Mouse (Mus musculus) urinary bladder, postnatal 14 days (tissue): ENCODE data around the gene Gm37240.
A peak's percentile ranks its signal among the peaks of the same experiment; 100 is the strongest.

ENCODE experiments used
- DNase-seq: peaks from one replicate; pipeline ENCODE4 v3.0.0; 2021; ENCODE audit warnings: low spot score

Gm37240 gene

DNA sequence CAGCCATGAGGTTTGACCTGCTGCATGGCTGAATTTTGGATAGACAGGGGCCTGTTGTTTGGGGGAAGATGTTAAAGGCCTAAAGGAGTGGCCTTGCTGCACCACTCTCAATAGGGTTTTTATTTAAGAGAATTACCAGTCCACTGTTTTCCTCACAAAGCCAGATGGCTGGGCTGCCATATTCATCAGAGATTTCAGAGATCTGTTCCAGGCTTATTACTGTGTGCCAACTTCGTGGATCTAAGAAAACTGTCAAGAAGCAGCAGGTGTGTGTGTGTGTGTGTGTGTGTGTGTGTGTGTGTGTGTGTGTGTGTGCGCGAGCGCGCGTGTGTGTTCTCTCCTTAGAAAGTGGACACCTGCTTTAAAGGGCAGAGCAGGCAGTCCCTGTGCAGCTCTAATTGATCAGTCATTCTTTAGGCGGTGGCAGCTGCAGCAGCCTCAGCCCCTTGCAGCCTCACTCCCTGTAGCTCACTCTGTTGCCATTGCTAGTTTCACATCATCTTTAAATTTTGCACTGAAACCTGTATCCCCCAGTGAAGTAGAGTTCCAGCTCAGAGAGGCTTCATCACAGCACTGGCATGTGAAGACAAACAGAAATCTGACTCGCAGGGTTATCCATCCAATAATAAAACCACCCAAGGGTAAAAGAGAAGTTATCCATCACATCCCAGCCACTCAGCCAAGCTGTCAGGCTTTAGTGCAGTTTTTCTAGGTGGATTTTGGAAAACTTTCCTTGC is 252.8 kb downstream of the Gm37240 start:
- DNase-seq: no peak

DNA sequence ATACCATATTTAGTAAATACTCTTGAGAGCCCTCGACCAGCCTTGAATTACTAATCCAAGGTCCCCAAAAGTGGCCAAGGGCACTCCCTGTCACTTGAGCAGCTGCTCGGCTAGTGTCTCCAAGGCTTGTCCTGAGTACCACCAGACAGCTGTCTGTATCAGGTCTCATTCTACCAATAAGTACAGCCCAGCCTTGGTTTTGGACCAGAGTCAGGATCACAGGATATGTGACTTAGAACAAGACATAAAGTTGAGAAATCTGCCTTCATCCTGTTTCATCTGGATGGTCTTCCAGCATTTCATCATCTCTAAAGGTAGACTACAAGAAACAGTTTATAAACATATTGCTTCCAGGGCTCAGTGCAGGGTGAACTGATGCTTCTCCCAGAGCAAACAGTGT is 253.6 kb downstream of the Gm37240 start:
- DNase-seq: no peak

DNA sequence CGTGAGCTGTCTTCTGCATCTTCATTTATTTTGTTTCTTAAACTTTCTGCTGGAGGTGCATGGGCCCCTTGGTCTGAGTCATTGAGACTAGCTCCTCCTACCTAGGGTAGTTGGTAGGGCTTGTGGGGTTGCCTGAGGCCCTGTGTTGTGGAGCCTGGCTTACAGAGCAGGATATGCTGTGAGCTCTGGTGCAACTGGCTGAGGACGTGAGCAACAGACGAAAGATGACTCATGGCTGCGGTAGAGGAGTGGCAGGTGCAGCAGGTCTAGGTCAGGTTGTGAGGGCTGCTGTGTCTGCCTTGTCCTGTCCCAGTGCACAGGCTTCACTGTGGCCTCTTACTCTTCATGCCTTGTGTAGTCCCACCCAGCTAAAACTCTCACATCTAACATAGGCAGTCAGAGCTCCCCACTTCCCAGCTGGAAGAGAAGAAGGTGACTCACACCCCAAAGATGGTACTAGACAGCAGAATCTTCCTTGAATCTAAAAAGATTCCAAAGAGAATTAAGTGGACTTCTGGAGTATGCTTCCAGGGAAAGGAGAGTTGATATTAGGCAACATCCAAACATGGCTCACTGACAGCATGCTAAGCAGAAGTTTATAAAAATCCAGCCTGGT is 257.3 kb downstream of the Gm37240 start:
- DNase-seq: peak; percentile 57

DNA sequence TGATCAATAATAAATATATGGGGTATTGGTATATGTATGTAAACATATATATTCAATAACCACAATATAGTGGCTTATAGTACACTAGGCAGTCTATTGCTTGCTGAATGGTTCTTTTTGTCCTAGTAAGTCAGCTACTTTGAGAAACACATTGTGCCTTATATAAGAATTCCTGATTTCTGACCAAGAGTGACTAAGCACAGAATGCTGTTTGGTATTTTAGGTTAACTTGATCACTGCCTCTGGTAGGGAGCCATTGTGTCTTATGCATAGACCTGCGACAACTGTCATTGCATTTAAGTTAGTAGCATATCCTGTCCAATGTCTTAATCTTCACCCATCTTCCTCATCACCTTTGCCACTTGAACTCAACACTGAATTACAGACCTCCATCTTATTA is 267.6 kb downstream of the Gm37240 start:
- DNase-seq: no peak

DNA sequence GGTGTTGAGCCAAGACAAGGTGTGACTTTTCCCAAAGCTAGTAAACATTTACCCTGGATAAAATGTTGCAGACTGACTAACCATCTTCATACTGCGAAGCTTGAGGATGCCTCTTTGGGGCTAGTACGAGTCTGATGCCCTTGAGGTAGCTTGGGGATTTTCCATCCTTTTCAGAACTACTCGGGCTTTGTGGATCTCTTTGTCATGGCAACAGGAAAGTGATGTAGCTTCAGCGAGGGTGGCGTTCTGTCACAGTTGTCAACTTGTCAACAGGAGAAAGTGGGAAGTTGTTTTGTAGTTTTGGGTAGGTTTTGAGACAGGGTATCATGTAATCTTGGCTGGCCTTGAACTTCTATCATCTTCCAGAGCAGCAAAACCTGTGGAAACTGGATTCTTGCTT is 268.0 kb downstream of the Gm37240 start:
- no peak for DNase-seq

DNA sequence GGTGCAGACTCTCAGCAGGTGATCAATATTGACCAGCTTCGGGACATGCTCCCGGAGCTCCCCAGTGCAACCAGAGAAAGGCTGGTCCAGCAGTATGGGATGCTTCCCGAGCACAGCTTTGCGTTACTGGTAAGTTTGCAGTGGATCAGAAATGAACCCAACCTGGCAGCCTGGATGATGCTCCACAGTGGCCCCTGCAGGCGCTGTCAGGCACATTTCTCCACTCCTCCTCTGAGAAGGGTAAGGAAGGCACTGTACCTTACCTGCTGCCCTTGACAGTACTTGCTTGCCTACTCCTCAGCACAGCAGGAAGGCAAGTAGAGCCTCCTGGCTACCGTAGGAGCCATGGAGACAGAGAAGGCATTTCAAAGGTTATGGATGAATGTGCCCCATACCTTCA is 268.4 kb downstream of the Gm37240 start:
- no peak for DNase-seq

DNA sequence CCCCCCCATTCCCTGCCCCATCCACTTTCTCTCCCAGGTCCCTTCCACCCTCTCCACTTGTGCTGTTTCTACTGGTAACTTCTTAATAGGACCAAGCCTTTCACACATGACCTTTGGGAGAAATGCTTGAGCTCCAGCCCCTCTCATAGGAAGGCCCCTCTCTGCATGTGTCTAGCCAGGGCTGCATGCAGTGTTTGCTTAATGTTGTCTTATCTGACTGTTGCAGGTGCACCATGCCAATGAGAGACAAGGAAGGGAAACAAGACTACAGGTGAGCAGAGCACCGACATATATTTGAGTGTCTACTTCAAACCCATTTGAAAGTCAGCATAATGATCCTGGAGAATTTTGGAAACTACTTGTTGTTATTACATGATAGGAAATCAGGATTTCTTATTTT is 270.9 kb downstream of the Gm37240 start:
- no peak for DNase-seq

DNA sequence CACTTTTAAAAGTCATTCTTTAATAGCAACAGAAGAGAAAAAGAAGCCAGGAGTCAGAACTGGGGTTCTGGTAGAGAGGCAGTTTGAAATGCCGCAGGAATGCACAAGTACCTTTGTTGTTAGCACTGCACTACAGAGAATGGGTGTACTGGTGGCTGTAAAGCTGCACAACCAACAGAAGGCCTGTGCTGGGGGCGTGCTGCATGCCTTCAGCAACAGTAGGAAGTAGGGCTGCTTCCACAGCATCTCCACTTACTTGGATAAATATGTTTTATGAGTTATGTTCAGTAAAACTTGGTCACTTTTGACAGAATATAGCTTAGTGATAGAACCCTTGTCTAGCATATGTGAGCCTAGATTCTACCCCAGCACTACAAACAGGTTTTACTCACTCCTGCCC is 279.6 kb downstream of the Gm37240 start:
- no peak for DNase-seq

DNA sequence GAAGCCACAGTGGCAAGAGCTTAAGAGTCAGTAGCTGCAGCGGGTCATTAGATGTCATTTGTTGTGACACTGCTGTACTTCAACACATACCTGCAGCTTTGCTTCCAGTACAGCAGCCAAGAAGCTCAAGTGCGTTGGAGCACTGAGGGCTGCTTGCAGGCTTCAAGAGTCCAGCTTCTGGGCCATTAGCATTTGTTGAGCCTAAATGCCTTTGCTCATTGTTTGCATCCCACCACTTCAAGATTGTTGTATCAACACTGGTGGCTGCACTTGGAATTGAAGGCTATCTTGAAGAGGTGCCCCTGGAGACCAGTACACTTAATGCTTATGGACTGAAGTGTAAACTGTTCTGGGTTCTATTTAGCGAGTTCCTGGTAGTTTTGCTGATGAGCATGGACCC is 280.4 kb downstream of the Gm37240 start:
- DNase-seq: no peak

DNA sequence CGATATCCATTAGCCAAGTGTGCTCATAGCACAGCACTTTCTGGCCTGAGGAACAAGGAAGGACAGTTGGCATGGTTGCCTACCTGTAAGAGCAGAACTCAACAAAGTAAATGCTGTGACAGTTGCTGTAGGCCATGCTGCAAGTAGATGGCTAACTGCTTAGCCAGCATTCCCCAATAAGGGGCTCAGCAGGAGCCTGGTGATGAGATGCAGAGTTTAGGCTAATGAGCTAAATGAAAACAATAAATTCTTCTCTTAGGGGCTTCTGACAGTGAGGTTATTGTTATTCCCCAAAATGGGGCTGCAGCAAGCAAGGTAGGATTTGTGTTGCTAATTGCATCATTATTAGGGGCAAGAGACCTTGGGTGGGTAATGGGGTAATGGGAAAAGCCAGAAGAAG is 283.5 kb downstream of the Gm37240 start:
- DNase-seq: no peak

DNA sequence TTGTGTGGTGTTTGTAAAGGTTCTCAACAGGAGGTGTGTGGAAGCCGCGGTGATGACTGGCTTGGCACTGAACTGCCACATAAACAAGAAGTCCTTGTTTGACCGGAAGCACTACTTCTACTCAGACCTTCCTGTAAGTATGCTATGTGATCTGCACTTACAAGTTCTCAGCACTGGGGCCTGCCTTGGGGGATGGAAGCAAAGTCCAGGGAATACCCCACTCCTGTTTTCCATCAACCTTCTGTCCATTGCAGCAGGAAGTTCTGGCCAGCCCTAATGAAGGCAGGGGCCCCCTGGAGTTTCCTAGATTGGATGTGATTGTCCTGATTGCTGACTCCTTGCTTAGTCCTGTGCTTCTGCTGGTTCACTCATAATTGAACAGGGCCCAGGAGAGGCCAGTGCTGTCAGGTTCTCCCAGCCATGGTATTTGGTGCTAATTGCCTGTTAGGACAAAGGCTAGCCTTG is 285.4 kb downstream of the Gm37240 start:
- peak; percentile 16 for DNase-seq

DNA sequence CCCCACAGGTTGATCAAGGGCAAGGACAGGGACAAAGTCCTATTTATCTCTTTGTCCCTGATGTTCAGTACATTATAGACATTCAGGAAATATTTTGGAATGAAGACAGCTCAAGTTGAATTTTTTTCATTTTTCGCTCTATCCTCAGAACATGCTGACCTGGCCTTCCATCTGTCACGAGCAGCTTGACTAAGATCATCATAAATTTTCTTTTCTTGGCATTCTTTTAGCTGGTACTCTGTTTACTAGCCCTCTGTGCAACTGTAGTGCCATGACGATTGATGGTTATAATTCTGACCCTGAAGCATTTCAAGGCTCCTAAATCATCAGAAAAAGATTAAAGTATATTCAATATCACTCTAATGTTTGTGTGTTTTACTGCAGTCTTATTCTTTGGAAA is 287.8 kb downstream of the Gm37240 start:
- DNase-seq: no peak

DNA sequence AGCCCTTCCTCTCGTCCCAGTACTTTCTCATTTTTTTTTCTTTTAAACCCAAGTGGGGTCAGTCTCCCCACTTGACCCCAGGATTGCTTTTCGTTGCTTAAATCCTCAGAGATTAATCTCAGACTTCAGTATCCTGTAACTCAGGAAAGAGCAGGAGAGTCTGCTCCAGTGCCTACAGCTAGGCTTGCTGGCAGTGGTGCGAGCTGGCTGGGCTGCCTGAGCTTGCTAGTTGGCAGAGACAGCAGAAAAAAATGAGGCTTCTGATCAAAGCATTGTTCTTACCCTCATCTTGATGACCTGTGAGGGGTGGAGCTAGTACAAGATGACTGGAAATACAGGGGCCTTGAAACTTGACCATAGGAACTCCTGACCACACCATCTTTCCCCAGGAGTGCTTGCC is 292.9 kb downstream of the Gm37240 start:
- no peak for DNase-seq

DNA sequence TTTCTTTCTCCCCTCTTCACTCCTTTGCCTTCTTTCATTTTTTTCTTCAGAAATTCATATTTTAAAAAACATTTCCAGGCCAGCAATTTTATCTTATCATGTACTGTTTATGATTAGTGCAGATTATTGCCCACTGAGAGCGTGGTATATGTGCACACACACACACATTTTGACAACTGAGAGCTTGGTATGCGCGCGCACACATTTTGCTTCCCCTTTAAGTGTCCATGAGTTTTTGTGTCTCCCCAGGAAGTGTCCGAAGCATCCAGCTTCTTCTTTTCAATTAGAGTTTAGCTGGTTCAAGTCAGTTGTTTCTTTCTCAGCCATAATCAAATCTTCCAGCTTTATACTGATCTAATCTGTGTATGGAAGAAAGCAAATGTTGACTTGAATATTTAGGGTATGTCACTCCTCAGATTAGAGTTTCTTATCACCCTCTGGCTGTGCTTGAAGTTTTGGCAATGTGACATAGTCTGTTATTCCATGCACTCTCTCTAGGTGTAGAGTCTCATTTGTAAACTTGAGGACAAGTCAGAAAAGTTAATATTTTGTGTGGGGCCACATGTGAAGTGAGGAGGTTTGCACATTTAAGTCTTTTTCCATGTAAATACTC is 294.6 kb downstream of the Gm37240 start:
- no peak for DNase-seq

DNA sequence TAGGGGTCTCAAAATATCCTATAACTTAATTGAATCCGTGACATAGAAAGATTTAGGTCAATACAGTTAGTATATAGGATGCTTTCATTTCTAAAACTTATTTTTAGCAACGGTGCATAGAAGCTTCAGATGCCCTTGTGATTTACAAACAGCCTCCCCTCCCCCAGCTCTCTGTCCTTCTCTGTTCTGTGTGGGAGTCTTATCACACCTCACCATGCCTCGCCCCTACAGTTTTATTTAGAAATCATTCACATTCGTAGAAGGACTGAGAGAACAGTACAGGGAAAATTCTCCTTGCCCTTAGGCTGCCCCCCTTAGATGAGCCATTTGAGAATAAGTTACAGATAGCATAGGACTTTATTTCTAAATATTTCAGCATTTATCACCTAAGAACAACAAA is 295.3 kb downstream of the Gm37240 start:
- no peak for DNase-seq

DNA sequence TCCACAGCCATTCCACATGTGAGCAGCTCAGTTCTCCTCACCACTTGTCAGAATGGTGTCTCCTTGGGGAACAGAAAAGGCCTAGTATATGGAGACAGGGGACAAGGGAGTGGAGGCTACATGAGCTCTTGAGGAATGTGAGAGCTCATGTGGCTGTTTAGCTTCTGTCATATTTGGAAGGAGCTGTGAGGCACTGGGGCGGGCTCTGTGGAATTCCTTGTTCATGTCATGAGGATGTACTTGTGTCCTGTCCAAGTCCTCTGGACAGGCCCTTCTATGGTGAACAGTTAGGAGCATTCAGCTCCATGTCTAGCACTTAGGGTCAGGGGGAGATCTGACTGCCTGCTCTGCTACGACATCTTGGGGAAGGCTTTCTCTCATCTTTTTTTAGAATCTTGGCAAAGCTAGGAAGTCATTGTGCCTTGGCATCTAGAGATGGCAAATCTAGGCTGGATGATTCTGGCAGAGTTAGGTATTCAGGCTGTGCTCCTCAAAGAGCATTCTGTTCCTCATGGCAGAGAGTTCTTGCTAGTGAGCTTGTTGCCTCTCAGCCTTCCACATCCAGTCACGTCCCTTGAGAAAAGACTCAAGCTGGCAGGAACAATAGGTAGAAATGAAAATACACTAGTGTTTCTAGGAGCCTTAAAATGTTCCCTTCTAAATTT is 297.1 kb downstream of the Gm37240 start:
- no peak for DNase-seq

DNA sequence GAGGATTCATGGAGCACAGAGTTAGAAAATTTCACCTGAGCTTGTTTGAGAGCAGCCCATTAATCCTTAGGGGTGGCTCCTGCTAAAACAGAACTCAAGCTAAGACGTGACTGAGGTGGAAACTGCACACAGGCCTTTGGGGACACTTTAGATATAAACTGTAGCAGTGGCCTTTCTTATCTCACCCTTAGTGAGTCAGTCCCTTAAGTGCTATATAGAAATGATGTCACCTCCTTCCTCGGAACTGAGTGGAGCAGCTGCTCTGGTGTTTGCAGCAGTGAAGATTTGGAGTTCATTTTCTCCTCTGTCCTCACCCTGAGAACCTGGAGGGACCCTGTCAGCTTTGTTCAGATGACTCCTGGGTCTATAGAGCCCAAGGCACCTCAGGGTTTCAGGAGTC is 298.6 kb downstream of the Gm37240 start:
- no peak for DNase-seq

DNA sequence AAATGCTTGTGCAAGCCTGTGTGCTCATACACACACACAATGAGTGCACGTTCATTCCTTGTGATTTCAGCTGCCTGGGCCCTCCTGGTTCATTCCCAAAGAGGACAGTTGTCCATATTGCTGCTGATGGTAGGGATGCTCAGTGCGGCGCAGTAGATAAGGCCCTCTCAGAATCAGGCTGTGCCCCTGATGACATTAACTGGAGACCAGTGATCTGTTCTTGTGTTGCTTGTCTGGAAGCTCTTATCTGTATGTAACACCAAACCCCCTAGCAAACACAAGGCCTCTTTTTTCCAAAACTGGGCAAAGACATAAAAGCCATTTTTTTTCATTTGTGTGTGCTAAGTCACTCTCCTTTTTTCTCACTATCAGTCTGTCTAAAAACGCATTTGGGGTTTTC is 302.4 kb downstream of the Gm37240 start:
- no peak for DNase-seq

DNA sequence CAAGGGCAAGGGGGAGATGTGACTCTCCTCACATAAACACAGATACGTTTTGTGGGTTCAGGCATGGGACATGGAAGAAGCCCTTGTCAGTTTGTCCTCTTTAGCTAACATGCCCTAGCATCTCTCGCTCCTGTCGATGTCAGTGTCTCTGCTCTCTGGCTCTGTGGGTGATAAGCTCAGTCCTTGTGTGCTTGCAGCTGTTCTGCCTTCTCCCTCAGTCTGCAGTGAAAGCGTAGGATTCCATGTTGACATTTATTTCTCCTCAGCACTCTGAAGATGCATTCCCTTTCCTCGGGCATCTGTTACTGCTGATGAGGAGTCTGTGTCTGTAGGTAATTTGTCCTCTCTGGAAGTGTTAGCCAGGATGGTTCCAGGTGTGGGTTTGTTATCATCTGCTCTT is 304.1 kb downstream of the Gm37240 start:
- DNase-seq: no peak

DNA sequence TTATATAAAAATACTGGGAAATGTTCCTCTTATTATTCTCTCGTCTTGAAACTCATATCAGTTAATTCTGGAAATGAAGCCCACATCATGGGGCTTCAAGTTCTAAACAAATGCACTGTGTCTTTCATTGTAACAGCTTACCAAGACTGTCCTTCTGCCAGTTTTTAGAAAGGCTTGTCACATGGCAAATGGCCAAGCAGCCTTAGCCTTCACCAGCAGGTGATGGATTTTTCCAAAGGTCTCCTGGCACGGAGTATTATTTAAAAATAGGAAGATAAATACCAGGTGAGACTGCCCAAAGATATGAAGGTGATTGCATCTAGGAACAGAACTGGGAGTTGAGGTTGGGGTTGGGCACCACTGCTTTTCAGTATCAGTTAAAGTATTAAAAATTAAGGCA is 304.6 kb downstream of the Gm37240 start:
- no peak for DNase-seq

DNA sequence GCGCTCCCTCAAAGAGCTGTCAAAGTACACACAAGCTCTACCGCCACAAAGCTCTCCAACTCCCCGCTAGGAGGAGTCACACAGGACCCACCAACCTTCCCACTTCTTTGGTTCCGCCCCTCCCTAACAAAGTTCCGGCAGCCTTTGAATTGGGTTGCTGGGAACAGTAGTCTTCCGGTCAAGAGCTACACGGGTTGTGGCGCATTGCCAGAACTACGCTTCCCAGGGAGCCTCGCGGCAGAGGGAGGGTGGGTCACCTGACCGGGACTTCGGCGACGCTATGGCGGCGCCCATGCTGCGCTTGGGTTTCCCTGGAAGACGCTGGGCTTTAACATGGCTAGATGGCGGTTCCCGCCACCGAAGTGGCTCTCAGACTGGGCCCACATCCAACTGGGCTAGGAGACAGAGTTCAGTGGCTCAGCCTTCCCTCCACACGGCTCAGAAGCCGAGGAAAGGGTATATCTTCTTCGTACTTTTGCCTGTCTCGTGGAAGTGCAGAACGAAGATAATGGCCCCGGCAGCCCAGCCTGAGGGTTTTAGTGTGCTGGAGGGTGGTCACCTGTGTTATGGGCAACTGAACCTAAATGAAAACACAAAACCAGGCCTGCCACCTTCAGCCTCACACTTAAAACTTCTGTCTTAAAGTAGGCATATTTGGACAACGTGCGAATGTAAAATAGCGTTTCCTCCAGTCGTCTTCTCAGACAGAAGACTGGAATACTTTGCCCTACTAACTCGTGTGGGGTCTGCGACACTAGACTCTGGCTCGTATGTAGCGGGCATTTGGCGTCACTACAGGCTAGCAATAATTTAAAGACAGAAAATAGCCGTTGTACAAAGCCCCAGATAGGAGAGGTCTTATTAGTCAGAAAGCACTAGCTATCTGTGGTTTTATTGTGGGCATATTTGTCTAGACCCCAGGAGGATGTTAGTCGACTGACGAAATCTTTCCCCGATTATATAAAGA is 313.2 kb downstream of the Gm37240 start, which contains the start of gene Gatb:
Gene Gatb (plus strand): TSS at position 256 of the 967 bp plus-strand sequence.
- peak; percentile 100 for DNase-seq
